Mouse (Mus musculus) embryonic facial prominence, embryonic 13.5 days (tissue): ENCODE measurements around the gene Hoxb1. TPM values are rescaled to one million over a fixed set of nuclear protein-coding genes. Genes with fewer than 3 reads are reported as not detected.

Experiments used
- ATAC-seq: fragments of 200-750 bp; cut with Nextera tagmentation; 2 replicates; pipeline ENCODE4 v1.8.0; 2017; ENCODE audit warnings: low read depth; ENCODE audit not compliant: insufficient number of reproducible peaks, insufficient read depth, low FRiP score, low TSS enrichment
- H3K27ac ChIP-seq: fragments of 300-500 bp; sonication (generic); 2 replicates; pipeline ENCODE4 v1.5.1; 2015; ENCODE audit warnings: moderate library complexity, mild to moderate bottlenecking, inconsistent platforms
- H3K27me3 ChIP-seq: fragments of 300-500 bp; sonication (generic); 2 replicates; pipeline ENCODE4 v1.6.1; 2015; ENCODE audit warnings: mild to moderate bottlenecking, inconsistent platforms
- H3K36me3 ChIP-seq: fragments of 300-500 bp; sonication (generic); 2 replicates; pipeline ENCODE4 v1.6.1; 2015; ENCODE audit warnings: mild to moderate bottlenecking, inconsistent platforms
- H3K4me1 ChIP-seq: fragments of 300-500 bp; sonication (generic); 2 replicates; pipeline ENCODE4 v1.6.1; 2015; ENCODE audit warnings: inconsistent platforms
- H3K4me2 ChIP-seq: fragments of 300-500 bp; sonication (generic); 2 replicates; pipeline ENCODE4 v1.6.1; 2015; ENCODE audit warnings: moderate library complexity, mild to moderate bottlenecking, inconsistent platforms
- H3K4me3 ChIP-seq: fragments of 300-500 bp; sonication (generic); 2 replicates; pipeline ENCODE4 v1.5.1; 2015; ENCODE audit warnings: mild to moderate bottlenecking, inconsistent platforms
- H3K9ac ChIP-seq: fragments of 300-500 bp; sonication (generic); 2 replicates; pipeline ENCODE4 v1.6.1; 2015; ENCODE audit warnings: mild to moderate bottlenecking, inconsistent platforms
- H3K9me3 ChIP-seq: fragments of 300-500 bp; sonication (generic); 2 replicates; pipeline ENCODE4 v1.6.1; 2016; ENCODE audit warnings: inconsistent platforms
- WGBS: fragments of 180-500 bp; shearing (Covaris S2); methylation state at CpG from one replicate; pipeline ENCODE4 v1.1.7; 2015; ENCODE audit warnings: mixed read lengths; 5-methylcytosine and 5-hydroxymethylcytosine counted together
- polyA plus RNA-seq: library from polyadenylated mRNA; unstranded; fragments of >200 nt; fragmentation: Nextera tagmentation; extraction: Ambion mirVana; gene quantifications from 2 replicates; pipeline ENCODE4 v1.2.1, GENCODE M21; 2015

The Hoxb1 gene
- not detected in 2 replicates for polyA plus RNA-seq

DNA sequence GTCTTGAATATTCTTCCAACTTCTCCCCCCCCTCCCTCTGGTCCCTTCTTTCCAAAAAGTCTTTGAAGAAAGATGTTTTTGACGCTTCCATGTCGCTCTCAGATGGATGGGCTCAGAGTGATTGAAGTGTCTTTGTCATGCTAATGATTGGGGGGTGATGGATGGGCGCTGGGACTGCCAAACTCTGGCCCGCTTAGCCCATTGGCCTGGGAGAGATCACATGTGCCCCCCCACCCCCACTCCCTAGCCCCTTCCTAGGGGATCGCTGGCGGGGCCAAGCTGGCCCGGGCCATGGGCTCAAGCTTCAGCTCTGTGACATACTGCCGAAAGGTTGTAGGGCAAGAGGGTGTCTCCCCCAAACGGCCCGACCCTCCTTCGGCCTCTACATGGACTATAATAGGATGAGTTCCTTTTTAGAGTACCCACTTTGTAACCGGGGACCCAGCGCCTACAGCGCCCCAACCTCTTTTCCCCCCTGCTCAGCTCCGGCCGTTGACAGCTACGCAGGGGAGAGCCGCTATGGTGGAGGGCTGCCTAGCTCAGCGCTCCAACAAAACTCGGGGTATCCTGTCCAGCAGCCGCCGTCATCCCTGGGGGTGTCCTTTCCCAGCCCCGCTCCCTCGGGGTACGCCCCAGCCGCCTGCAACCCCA is at the start of gene Hoxb1:
Gene Hoxb1, plus strand, starts transcription at position 312 of the 651 bp plus-strand sequence.
- Histone ChIP-seq H3K9me3 (no peaks in the 10 kb centered on the region), H3K27ac (no peak within 1 kb of the TSS), H3K36me3 (no peaks in the 10 kb centered on the region), H3K4me2 (no peak within 1 kb of the TSS), H3K9ac (no peak within 1 kb of the TSS), H3K4me1 (no peaks in the 10 kb centered on the region), H3K27me3 (peaks cover 96% of the 10 kb centered on the region), H3K4me3 (no peak within 1 kb of the TSS)
- under 1% methylated on average over 26 of the region's 26 CpGs for WGBS
- ATAC-seq = no peak

DNA sequence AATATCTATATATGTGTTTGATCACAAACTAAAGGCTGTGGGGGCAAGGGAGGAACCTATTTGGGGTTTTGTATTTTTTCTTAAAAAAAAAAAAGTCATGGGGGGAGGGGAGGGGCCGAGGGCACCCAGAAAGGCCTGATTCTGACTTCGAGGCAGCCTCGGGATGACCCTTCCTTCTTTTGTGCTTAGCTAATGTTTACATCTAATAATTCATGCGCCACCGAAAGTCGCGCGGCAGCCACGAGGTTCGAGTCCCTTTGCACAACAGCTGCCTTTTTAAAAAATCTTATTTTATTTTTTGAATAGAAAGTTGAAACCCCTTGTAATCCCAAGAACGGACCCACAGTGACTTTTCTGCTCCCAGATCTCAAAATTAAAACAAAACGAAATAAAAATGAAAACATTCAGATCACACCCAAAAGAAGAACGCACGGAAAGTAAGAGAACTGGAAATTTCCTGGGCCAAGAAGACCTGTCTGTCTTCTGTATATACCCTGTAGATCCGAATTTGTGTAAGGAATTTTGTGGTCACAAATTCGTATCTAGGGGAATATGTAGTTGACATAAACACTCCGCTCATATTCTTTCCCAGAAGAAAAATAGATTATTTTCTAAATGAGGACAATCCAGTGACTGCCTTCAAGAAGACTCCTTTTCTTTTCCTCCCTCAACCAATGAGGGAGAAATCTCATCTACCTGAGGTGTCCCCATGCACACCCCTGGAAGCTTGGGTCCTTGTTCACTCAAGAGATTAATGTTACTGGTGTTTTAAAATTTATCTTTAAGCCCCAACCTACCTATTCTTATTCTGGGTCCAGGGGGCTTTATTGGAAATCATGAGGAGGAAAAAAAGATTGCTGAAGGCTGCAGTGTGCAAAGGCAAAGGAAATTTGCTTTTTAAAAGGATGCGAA is 48.6 kb upstream of the Hoxb1 start:
- no peak for ATAC-seq
- Histone ChIP-seq H3K27ac (no peak overlapping the region), H3K36me3 (no peaks in the 10 kb centered on the region), H3K4me2 (no peak overlapping the region), H3K27me3 (peaks cover 100% of the 10 kb centered on the region), H3K4me1 (peaks cover 4% of the 10 kb centered on the region; the same call in 1 of the 2 replicates), H3K9me3 (no peaks in the 10 kb centered on the region), H3K4me3 (no peak overlapping the region), H3K9ac (no peak overlapping the region)
- 8% methylated on average over 18 of the region's 18 CpGs for WGBS

DNA sequence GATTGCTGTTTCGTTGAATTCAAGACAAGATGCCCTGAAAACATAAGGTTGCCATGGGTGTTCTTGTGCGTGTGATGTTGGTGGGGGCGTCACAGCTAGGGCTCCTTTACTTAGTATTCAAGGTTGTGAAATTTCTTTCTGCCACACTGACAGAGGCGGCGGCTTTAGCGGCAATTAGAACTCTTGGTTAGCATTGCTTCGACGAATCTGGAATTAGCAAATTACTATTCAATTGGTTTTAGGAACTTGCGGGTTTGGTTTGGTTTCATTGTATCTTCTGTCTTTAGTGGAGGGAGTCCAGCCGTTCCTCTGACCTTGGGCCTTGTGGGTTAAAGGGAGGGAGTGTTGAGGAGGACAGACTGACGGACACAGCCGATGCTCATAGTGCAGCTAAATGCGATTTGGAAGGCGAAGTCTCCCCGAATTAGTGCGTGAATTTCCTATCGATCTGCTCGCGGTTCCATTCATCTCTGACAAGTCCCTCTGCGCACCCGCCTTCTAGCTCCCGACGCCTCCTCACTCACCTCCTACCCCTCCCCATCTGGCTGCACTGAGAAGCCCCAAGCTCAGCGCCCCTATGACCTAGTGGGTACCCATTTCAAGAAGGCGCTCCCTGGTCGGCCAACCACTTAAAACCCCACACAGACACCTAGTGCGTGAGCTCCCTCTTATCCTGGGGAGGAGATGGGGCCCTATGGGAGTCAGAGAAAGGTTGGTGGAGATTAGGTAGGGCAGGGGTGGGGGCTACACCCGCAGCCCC is 47.8 kb upstream of the Hoxb1 start, which contains the start of gene Hoxb4:
Gene Hoxb4, plus strand, starts transcription at position 660 of the 760 bp plus-strand sequence.
- Histone ChIP-seq H3K4me2 (peak within 1 kb of the TSS; percentile 39), H3K9ac (no peak within 1 kb of the TSS), H3K27me3 (peaks cover 100% of the 10 kb centered on the region), H3K4me1 (peaks cover 4% of the 10 kb centered on the region; the same call in 1 of the 2 replicates), H3K27ac (no peak within 1 kb of the TSS), H3K36me3 (no peaks in the 10 kb centered on the region), H3K9me3 (no peaks in the 10 kb centered on the region), H3K4me3 (peak within 1 kb of the TSS; percentile 25)
- no peak for ATAC-seq
- WGBS = 2% methylated on average over 28 of the region's 28 CpGs

DNA sequence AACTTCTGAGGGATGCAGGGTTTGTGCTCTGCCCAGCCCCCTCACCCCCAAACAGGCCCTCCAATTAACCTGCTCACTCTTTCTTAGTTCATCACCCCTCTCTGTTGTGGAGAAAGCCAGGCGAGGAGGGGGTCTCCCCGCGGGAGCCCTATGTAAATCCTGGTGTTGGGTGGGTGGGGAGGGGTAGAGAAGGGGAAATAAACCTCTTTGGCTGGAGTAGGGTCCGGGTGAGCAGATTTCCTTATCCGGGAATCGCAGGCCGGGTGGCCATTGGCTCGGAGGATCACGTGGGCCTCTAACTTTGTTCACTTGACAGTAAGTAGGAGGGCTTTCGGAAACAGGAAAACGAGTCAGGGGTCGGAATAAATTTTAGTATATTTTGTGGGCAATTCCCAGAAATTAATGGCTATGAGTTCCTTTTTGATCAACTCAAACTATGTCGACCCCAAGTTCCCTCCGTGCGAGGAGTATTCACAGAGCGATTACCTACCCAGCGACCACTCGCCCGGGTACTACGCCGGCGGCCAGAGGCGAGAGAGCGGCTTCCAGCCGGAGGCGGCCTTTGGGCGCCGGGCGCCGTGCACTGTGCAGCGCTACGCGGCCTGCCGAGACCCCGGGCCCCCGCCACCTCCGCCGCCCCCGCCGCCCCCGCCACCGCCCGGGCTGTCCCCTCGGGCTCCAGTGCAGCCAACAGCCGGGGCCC is 47.0 kb upstream of the Hoxb1 start:
- Histone ChIP-seq H3K4me2 (peak overlapping the region; percentile 39), H3K9ac (no peak overlapping the region), H3K4me1 (peaks cover 4% of the 10 kb centered on the region; the same call in 1 of the 2 replicates), H3K9me3 (no peaks in the 10 kb centered on the region), H3K27me3 (peaks cover 100% of the 10 kb centered on the region), H3K27ac (no peak overlapping the region), H3K4me3 (peak overlapping the region; percentile 25), H3K36me3 (no peaks in the 10 kb centered on the region)
- no peak for ATAC-seq
- WGBS = 1% methylated on average over 43 of the region's 45 CpGs

DNA sequence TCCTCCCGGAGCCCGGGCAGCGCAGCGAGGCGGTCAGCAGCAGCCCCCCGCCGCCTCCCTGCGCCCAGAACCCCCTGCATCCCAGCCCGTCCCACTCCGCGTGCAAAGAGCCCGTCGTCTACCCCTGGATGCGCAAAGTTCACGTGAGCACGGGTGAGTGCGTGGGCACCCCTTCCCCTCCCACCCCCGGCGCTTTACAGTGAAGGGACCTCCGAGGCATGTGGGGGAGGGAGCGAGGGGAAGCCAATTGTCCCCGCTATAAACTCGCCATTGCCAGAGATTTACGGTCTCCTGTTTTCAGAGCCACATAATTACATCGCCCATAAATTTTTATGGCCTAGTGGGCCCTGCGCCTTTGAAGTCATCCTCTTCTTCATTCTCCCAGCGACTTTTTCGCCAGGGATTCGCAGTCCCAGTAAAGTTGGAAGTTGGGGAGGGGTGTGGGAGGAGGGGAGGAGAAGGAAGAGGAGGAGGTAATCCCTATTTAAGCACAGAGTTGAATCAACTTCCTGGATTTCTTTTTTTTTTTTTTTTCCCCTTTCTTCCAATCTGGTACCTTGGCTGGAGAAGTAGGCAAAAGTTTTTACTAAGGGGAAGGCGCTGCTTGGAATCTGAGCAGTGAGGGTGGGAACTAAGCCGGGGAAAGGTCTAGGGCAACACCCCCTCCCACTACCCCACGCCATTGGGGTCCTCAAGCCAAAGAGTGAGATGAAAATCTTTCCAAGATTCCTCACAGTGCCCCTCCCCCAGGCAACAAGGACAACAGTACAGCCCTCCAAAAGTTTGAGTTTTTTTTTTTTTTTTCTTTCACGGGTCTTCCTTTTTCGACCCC is 46.3 kb upstream of the Hoxb1 start:
- H3K4me3 ChIP-seq = peak overlapping the region; percentile 25
- no peak for ATAC-seq
- peaks cover 4% of the 10 kb centered on the region; the same call in 1 of the 2 replicates for H3K4me1 ChIP-seq
- H3K4me2 ChIP-seq = peak overlapping the region; percentile 39
- no peaks in the 10 kb centered on the region for H3K36me3 ChIP-seq
- H3K9ac ChIP-seq = no peak overlapping the region
- H3K27ac ChIP-seq = no peak overlapping the region
- H3K9me3 ChIP-seq = no peaks in the 10 kb centered on the region
- 1% methylated on average over 32 of the region's 34 CpGs for WGBS
- peaks cover 100% of the 10 kb centered on the region for H3K27me3 ChIP-seq

DNA sequence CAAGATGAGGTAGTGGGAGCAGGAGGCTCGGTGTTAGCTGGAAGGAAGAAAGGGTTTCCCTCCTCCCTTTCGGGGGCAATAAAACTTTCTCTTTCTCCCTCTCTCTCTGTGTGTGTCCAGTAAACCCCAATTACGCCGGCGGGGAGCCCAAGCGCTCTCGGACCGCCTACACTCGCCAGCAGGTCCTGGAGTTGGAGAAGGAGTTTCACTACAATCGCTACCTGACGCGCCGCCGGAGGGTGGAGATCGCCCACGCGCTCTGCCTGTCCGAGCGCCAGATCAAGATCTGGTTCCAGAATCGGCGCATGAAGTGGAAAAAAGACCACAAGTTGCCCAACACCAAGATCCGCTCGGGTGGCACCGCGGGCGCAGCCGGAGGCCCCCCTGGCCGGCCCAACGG is 45.6 kb upstream of the Hoxb1 start:
- ATAC-seq = no peak
- under 1% methylated on average over 29 of the region's 29 CpGs for WGBS
- Histone ChIP-seq H3K9me3 (no peaks in the 10 kb centered on the region), H3K27ac (no peak overlapping the region), H3K4me2 (no peak overlapping the region), H3K4me1 (peaks cover 4% of the 10 kb centered on the region; the same call in 1 of the 2 replicates), H3K27me3 (peaks cover 100% of the 10 kb centered on the region), H3K9ac (no peak overlapping the region), H3K36me3 (no peaks in the 10 kb centered on the region), H3K4me3 (no peak overlapping the region)

DNA sequence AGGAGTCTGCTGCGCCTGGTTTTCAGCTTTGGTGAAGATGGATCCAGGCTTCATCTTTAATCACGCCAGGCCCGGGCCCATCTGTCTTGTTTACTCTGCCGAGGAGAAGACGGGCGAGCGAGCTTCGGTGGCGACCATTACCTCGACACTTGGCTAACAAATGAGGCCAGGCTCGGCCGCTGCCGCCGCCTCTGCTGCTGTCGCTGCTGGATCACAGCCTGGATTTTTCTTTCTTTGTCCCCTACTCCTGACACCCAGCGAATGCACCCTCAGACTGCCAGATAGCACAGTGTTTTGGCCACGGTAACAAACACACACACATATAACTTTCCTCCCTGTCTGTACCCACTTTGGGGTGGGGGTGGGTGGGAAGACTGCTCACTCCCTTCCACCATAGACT is 44.9 kb upstream of the Hoxb1 start:
- Histone ChIP-seq H3K27ac (no peak overlapping the region), H3K4me2 (no peak overlapping the region), H3K9ac (no peak overlapping the region), H3K36me3 (no peaks in the 10 kb centered on the region), H3K4me1 (peaks cover 4% of the 10 kb centered on the region; the same call in 1 of the 2 replicates), H3K4me3 (no peak overlapping the region), H3K27me3 (peaks cover 100% of the 10 kb centered on the region), H3K9me3 (no peaks in the 10 kb centered on the region)
- ATAC-seq = no peak
- WGBS = 2% methylated on average over 17 of the region's 17 CpGs

DNA sequence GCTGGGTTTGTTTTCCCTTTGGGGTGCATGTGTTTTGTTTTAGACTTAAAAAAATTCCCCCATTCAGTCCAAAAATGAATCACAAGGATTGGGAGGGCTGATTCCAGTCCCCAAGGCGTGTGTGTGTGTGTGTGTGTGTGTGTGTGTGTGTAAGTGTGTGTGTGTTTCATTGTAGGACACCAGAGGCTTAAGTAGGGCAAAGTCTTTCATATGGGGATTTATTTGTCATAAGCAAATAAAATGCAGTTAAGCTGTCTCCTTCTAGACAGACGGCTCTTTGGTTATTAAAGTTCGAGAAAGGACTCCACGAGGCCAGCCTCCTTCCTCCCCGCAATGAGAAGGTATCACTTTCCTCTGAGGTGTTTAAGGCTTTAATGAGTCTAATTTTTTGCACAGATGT is 43.7 kb upstream of the Hoxb1 start:
- WGBS = 4% methylated on average over 5 of the region's 5 CpGs
- Histone ChIP-seq H3K9ac (no peak overlapping the region), H3K27me3 (peaks cover 100% of the 10 kb centered on the region), H3K36me3 (no peaks in the 10 kb centered on the region), H3K4me2 (no peak overlapping the region), H3K27ac (no peak overlapping the region), H3K9me3 (no peaks in the 10 kb centered on the region), H3K4me1 (peaks cover 4% of the 10 kb centered on the region; the same call in 1 of the 2 replicates), H3K4me3 (no peak overlapping the region)
- ATAC-seq = no peak

DNA sequence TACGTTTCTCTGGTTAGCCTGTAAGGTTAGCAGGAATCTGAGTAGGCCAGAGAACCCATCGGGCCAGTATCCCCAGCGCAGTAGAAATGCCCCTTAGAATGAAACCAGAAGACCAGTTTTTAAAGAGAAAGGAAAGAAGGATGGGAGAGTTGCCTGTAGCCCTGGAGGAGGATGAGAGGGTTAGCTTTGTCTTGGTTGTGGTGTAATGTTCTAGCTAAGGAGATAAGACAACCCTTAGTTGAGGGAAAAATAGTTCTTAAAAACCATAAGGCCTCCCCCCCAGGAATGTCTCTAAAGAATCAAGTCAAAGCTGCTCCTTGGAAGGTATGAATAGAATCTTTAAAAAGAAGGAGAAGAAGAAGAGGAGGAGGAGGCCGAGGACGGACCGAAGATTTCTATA is 42.8 kb upstream of the Hoxb1 start:
- WGBS = 6% methylated on average over 6 of the region's 6 CpGs
- no peaks in the 10 kb centered on the region for H3K36me3 ChIP-seq
- H3K4me3 ChIP-seq = no peak overlapping the region
- ATAC-seq = no peak
- peaks cover 4% of the 10 kb centered on the region; the same call in 1 of the 2 replicates for H3K4me1 ChIP-seq
- peaks cover 100% of the 10 kb centered on the region for H3K27me3 ChIP-seq
- H3K4me2 ChIP-seq = no peak overlapping the region
- no peaks in the 10 kb centered on the region for H3K9me3 ChIP-seq
- H3K9ac ChIP-seq = no peak overlapping the region
- no peak overlapping the region for H3K27ac ChIP-seq

DNA sequence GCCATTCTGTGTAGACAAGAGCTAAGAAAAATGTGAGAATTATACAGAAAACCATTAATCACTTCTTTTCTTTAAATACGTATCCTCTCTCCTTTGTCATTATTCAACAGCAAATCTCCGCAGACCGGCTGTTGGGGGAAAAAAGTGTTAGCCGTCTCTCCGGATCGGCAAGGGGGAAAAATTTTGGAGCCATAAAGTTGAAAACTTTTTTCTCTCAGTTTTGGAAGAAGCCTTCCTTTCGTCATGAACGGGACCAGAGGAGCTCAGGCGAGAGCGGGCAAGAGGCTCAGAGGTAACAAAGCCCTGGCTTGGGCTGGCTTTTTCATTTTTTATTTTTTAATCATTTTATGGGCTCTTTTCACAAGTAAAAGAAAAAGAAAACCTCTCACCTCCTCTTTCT is 42.4 kb upstream of the Hoxb1 start, which contains the start of gene Hoxb3:
Gene Hoxb3, plus strand, starts transcription at position 173 of the 400 bp plus-strand sequence.
- 3% methylated on average over 10 of the region's 10 CpGs for WGBS
- no peaks in the 10 kb centered on the region for H3K36me3 ChIP-seq
- no peak within 1 kb of the TSS for H3K9ac ChIP-seq
- no peak within 1 kb of the TSS for H3K27ac ChIP-seq
- no peaks in the 10 kb centered on the region for H3K9me3 ChIP-seq
- H3K4me1 ChIP-seq = peaks cover 4% of the 10 kb centered on the region; the same call in 1 of the 2 replicates
- H3K4me3 ChIP-seq = no peak within 1 kb of the TSS
- no peak within 1 kb of the TSS for H3K4me2 ChIP-seq
- ATAC-seq = no peak
- peaks cover 100% of the 10 kb centered on the region for H3K27me3 ChIP-seq
